Mouse (Mus musculus) midbrain, embryonic 13.5 days (tissue): ENCODE measurements at regions not wholly inside any gene's neighbourhood (a gene's known extent, or its start where the extent isn't known, plus 50 kb on each side); places are given as distances from the start of the nearest gene placed in this dataset.

ENCODE experiments used
- ATAC-seq: fragments of 200-750 bp; cut with Nextera tagmentation; 2 replicates; pipeline ENCODE4 v1.8.0; 2017; ENCODE audit warnings: mild to moderate bottlenecking, moderate TSS enrichment, moderate library complexity
- H3K27ac ChIP-seq: fragments of 300-500 bp; sonication (generic); 2 replicates; pipeline ENCODE4 v1.5.1; 2015; ENCODE audit warnings: inconsistent platforms, mild to moderate bottlenecking, moderate library complexity
- H3K27me3 ChIP-seq: fragments of 300-500 bp; sonication (generic); 2 replicates; pipeline ENCODE4 v1.6.1; 2015; ENCODE audit warnings: mild to moderate bottlenecking, inconsistent platforms
- H3K36me3 ChIP-seq: fragments of 300-500 bp; sonication (generic); 2 replicates; pipeline ENCODE4 v1.6.1; 2015; ENCODE audit warnings: mild to moderate bottlenecking, inconsistent platforms
- H3K4me1 ChIP-seq: fragments of 300-500 bp; sonication (generic); replicated peaks from 2 replicates; pipeline ENCODE4 v1.6.1; 2015; ENCODE audit warnings: inconsistent platforms
- H3K4me2 ChIP-seq: fragments of 300-500 bp; sonication (generic); replicated peaks from 2 replicates; pipeline ENCODE4 v1.6.1; 2015; ENCODE audit warnings: moderate library complexity, mild to moderate bottlenecking, inconsistent platforms
- H3K4me3 ChIP-seq: fragments of 300-500 bp; sonication (generic); replicated peaks from 2 replicates; pipeline ENCODE4 v1.5.1; 2015; ENCODE audit warnings: mild to moderate bottlenecking, inconsistent platforms
- H3K9ac ChIP-seq: fragments of 300-500 bp; sonication (generic); replicated peaks from 2 replicates; pipeline ENCODE4 v1.6.1; 2015; ENCODE audit warnings: mild to moderate bottlenecking, inconsistent platforms
- H3K9me3 ChIP-seq: fragments of 300-500 bp; sonication (generic); 2 replicates; pipeline ENCODE4 v1.6.1; 2016; ENCODE audit warnings: mild to moderate bottlenecking, inconsistent platforms
- WGBS: fragments of 180-500 bp; shearing (Covaris S2); methylation state at CpG from one replicate; pipeline ENCODE4 v1.1.7; 2015; 5-methylcytosine and 5-hydroxymethylcytosine counted together

GRCm38 (mm10) chr13:37628391-37629270 is 149.6 kb upstream of the Rreb1 start:
- Histone ChIP-seq H3K4me1 (no peaks in the 10 kb centered on the region), H3K27ac (no peak overlapping the region), H3K4me3 (no peak overlapping the region), H3K36me3 (no peaks in the 10 kb centered on the region), H3K9me3 (no peaks in the 10 kb centered on the region), H3K27me3 (no peaks in the 10 kb centered on the region), H3K9ac (no peak overlapping the region), H3K4me2 (no peak overlapping the region)
- ATAC-seq = no peak
- 71% methylated on average over 16 of the region's 16 CpGs for WGBS

GRCm38 (mm10) chr13:37629271-37629899 is 148.8 kb upstream of the Rreb1 start:
- ATAC-seq = no peak
- Histone ChIP-seq H3K36me3 (no peaks in the 10 kb centered on the region), H3K4me1 (no peaks in the 10 kb centered on the region), H3K27me3 (no peaks in the 10 kb centered on the region), H3K4me3 (no peak overlapping the region), H3K4me2 (no peak overlapping the region), H3K9me3 (no peaks in the 10 kb centered on the region), H3K9ac (no peak overlapping the region), H3K27ac (no peak overlapping the region)
- 79% methylated on average over 6 of the region's 6 CpGs for WGBS

GRCm38 (mm10) chr13:37632835-37633440 is 145.3 kb upstream of the Rreb1 start:
- no peak for ATAC-seq
- H3K27ac ChIP-seq = no peak overlapping the region
- no peaks in the 10 kb centered on the region for H3K9me3 ChIP-seq
- H3K9ac ChIP-seq = no peak overlapping the region
- 95% methylated on average over 5 of the region's 5 CpGs for WGBS
- H3K27me3 ChIP-seq = no peaks in the 10 kb centered on the region
- no peaks in the 10 kb centered on the region for H3K36me3 ChIP-seq
- H3K4me3 ChIP-seq = no peak overlapping the region
- H3K4me1 ChIP-seq = no peaks in the 10 kb centered on the region
- H3K4me2 ChIP-seq = no peak overlapping the region

- Histone ChIP-seq H3K4me2 (no peak overlapping the region), H3K27ac (no peak overlapping the region), H3K36me3 (no peaks in the 10 kb centered on the region), H3K4me3 (no peak overlapping the region), H3K27me3 (no peaks in the 10 kb centered on the region), H3K9me3 (no peaks in the 10 kb centered on the region), H3K9ac (no peak overlapping the region), H3K4me1 (no peaks in the 10 kb centered on the region)
- ATAC-seq = no peak
- 90% methylated on average over 4 of the region's 4 CpGs for WGBS
These were observed 141.8 kb upstream of the Rreb1 start for GRCm38 (mm10) chr13:37636363-37636762.

GRCm38 (mm10) chr13:37637151-37637550 is 141.0 kb upstream of the Rreb1 start:
- 89% methylated on average over 10 of the region's 10 CpGs for WGBS

DNA sequence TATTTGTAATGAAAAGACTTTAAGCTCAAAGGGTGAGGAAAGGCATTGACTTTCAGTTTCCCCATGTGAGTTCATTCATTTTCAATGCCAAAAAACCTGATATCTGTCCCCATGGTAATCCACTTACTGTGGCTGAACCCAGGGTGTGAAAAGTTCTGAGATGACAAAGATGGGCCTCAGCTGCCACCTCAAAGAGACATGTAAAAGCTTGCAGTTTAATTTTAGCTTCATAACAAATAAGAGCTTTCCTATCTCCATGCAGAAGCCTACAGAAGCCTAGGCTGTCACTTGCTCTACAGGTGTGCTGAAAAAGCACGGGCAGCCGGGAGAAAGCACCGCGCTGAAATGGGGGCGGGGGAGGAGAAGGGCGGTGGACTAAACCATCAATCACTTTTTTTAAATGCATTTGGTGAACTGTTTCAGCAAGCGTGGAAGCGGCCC is 140.1 kb upstream of the Rreb1 start:
- no peaks in the 10 kb centered on the region for H3K9me3 ChIP-seq
- 65% methylated on average over 8 of the region's 8 CpGs for WGBS
- no peak for ATAC-seq
- H3K4me2 ChIP-seq = no peak overlapping the region
- H3K4me1 ChIP-seq = no peaks in the 10 kb centered on the region
- no peak overlapping the region for H3K4me3 ChIP-seq
- H3K9ac ChIP-seq = no peak overlapping the region
- no peak overlapping the region for H3K27ac ChIP-seq
- no peaks in the 10 kb centered on the region for H3K27me3 ChIP-seq
- no peaks in the 10 kb centered on the region for H3K36me3 ChIP-seq

More at GRCm38 (mm10) chr13:37637151-37637550, 141.0 kb upstream of the Rreb1 start:
- Histone ChIP-seq H3K36me3 (no peaks in the 10 kb centered on the region), H3K4me1 (no peaks in the 10 kb centered on the region), H3K27ac (no peak overlapping the region), H3K9me3 (no peaks in the 10 kb centered on the region), H3K27me3 (no peaks in the 10 kb centered on the region), H3K9ac (no peak overlapping the region), H3K4me2 (no peak overlapping the region), H3K4me3 (no peak overlapping the region)
- ATAC-seq = no peak

- no peaks in the 10 kb centered on the region for H3K27me3 ChIP-seq
- no peak overlapping the region for H3K4me3 ChIP-seq
- WGBS = 54% methylated on average over 13 of the region's 13 CpGs
These were observed 135.6 kb upstream of the Rreb1 start for GRCm38 (mm10) chr13:37642410-37643093.

GRCm38 (mm10) chr13:37644751-37645181 is 133.4 kb upstream of the Rreb1 start:
- no peak overlapping the region for H3K9ac ChIP-seq
- no peak overlapping the region for H3K4me2 ChIP-seq
- H3K36me3 ChIP-seq = no peaks in the 10 kb centered on the region
- H3K27ac ChIP-seq = no peak overlapping the region
- H3K27me3 ChIP-seq = no peaks in the 10 kb centered on the region
- H3K4me3 ChIP-seq = no peak overlapping the region
- WGBS = 83% methylated on average over 8 of the region's 8 CpGs
- no peaks in the 10 kb centered on the region for H3K4me1 ChIP-seq
- H3K9me3 ChIP-seq = no peaks in the 10 kb centered on the region
- ATAC-seq = no peak

More at GRCm38 (mm10) chr13:37642410-37643093, 135.6 kb upstream of the Rreb1 start:
- H3K4me2 ChIP-seq = no peak overlapping the region
- H3K9ac ChIP-seq = no peak overlapping the region
- H3K36me3 ChIP-seq = no peaks in the 10 kb centered on the region
- no peaks in the 10 kb centered on the region for H3K9me3 ChIP-seq
- peak overlapping the region; percentile 3; the same call in 1 of the 2 replicates for H3K27ac ChIP-seq
- 0 out of 2 replicates have a peak, but pooled peaks have one; percentile 11 for ATAC-seq
- no peaks in the 10 kb centered on the region for H3K4me1 ChIP-seq

GRCm38 (mm10) chr13:37649467-37650080 is 128.6 kb upstream of the Rreb1 start:
- ATAC-seq = no peak
- Histone ChIP-seq H3K9me3 (no peaks in the 10 kb centered on the region), H3K27me3 (no peaks in the 10 kb centered on the region), H3K4me2 (no peak overlapping the region), H3K27ac (no peak overlapping the region), H3K36me3 (no peaks in the 10 kb centered on the region), H3K4me3 (no peak overlapping the region), H3K9ac (no peak overlapping the region), H3K4me1 (no peaks in the 10 kb centered on the region)
- 69% methylated on average over 9 of the region's 9 CpGs for WGBS

GRCm38 (mm10) chr13:37651221-37651946 is 126.8 kb upstream of the Rreb1 start:
- no peak overlapping the region for H3K4me2 ChIP-seq
- H3K4me1 ChIP-seq = no peaks in the 10 kb centered on the region
- no peak overlapping the region for H3K4me3 ChIP-seq
- no peak for ATAC-seq
- no peaks in the 10 kb centered on the region for H3K27me3 ChIP-seq
- no peak overlapping the region for H3K9ac ChIP-seq
- H3K27ac ChIP-seq = no peak overlapping the region
- no peaks in the 10 kb centered on the region for H3K9me3 ChIP-seq
- 92% methylated on average over 10 of the region's 10 CpGs for WGBS
- H3K36me3 ChIP-seq = no peaks in the 10 kb centered on the region

GRCm38 (mm10) chr13:37654651-37655050 is 123.5 kb upstream of the Rreb1 start:
- Histone ChIP-seq H3K4me1 (no peaks in the 10 kb centered on the region), H3K36me3 (no peaks in the 10 kb centered on the region), H3K4me2 (no peak overlapping the region), H3K9me3 (no peaks in the 10 kb centered on the region), H3K4me3 (no peak overlapping the region), H3K9ac (no peak overlapping the region), H3K27me3 (no peaks in the 10 kb centered on the region), H3K27ac (no peak overlapping the region)
- 85% methylated on average over 5 of the region's 5 CpGs for WGBS
- no peak for ATAC-seq
